Mouse (Mus musculus) frontal cortex, adult (tissue): ENCODE data around the gene Slc48a1.

Experiments
- ATAC-seq: cut with Nextera tagmentation; 2 replicates; pipeline ENCODE4 v1.9.2; 2017; ENCODE audit warnings: mild to moderate bottlenecking, moderate library complexity, mixed read lengths; ENCODE audit not compliant: low TSS enrichment

Gene Slc48a1

GRCm38 (mm10) chr15:97781961-97782748, 3.8 kb downstream of the Slc48a1 start:
- ATAC-seq = peak; percentile 18; the same call in 1 of the 2 replicates

- ATAC-seq = 0 out of 2 replicates have a peak, but pooled peaks have one; percentile 8
Observed at GRCm38 (mm10) chr15:97782749-97783105, 4.4 kb downstream of the Slc48a1 start.

GRCm38 (mm10) chr15:97784092-97784559, 5.8 kb downstream of the Slc48a1 start:
- peak; percentile 17; the same call in 1 of the 2 replicates for ATAC-seq

- ATAC-seq = peak; percentile 12; the same call in 1 of the 2 replicates
Observed at GRCm38 (mm10) chr15:97784561-97785161, 6.3 kb downstream of the Slc48a1 start.

- ATAC-seq = no peak
Observed at GRCm38 (mm10) chr15:97785731-97786411, 7.6 kb downstream of the Slc48a1 start.

GRCm38 (mm10) chr15:97786412-97787112, 8.2 kb downstream of the Slc48a1 start:
- no peak for ATAC-seq

GRCm38 (mm10) chr15:97787148-97787798, 9.0 kb downstream of the Slc48a1 start:
- no peak for ATAC-seq

GRCm38 (mm10) chr15:97787799-97788667, 9.7 kb downstream of the Slc48a1 start:
- ATAC-seq = peak; percentile 18; the same call in 1 of the 2 replicates

- ATAC-seq = peak; percentile 12; the same call in 1 of the 2 replicates
Observed at GRCm38 (mm10) chr15:97788821-97789220, 10.5 kb downstream of the Slc48a1 start.

- ATAC-seq = peak; percentile 42
Observed at GRCm38 (mm10) chr15:97789761-97790505, 11.6 kb downstream of the Slc48a1 start.

- ATAC-seq = no peak
Observed at GRCm38 (mm10) chr15:97791126-97791700, 12.9 kb downstream of the Slc48a1 start.

GRCm38 (mm10) chr15:97793386-97794153, 15.2 kb downstream of the Slc48a1 start:
- no peak for ATAC-seq

- ATAC-seq = no peak
Observed at GRCm38 (mm10) chr15:97794268-97794667, 15.9 kb downstream of the Slc48a1 start.

GRCm38 (mm10) chr15:97795559-97796235, 17.4 kb downstream of the Slc48a1 start:
- ATAC-seq = no peak

- ATAC-seq = no peak
Observed at GRCm38 (mm10) chr15:97796674-97797310, 18.5 kb downstream of the Slc48a1 start.

GRCm38 (mm10) chr15:97798134-97798533, 19.8 kb downstream of the Slc48a1 start:
- ATAC-seq = 0 out of 2 replicates have a peak, but pooled peaks have one; percentile 11

- ATAC-seq = no peak
Observed at GRCm38 (mm10) chr15:97799446-97799845, 21.1 kb downstream of the Slc48a1 start.
